Mouse (Mus musculus): Measurements from ENCODE around the gene Ptprm. TPM values are rescaled to one million over a fixed set of nuclear protein-coding genes. Genes with fewer than 3 reads are reported as not detected.
A peak's percentile ranks its signal among the peaks of the same experiment; 100 is the strongest.

The Ptprm gene
- polyA plus RNA-seq, 1 experiment from 2014 or later: 14.3 TPM

DNA sequence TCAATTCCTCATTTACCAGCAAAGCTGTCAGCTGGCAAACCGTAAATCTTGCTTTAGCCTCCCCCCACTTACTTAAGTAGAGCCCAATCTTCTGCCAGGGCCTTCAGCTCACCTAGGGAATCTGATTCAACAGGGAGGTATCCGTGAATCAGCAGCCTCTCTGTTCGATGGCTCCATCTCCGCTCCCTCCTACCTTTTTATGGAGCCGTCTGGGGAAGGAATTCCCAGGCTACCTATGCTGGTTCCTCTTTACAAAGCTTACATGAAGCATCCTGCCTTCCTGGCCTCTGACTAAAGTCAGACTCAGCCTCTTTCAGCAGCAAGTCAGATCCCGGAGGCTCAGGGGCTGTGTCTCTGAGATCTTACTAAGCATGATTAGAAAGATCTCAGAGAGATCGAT, 264.1 kb downstream of the Ptprm start:
- Histone ChIP-seq H3K27me3 (no peaks in the 10 kb centered on the region), H3K4me2 (no peak overlapping the region), H3K4me3 (no peak overlapping the region), H3K36me3 (no peaks in the 10 kb centered on the region), H3K4me1 (no peaks in the 10 kb centered on the region), H3K27ac (no peak overlapping the region), H3K9ac (no peak overlapping the region), H3K9me3 (no peaks in the 10 kb centered on the region)
- 75% methylated on average over 7 of the region's 7 CpGs for WGBS
- no peak for ATAC-seq (ENCODE audit: insufficient number of reproducible peaks, insufficient read depth, low FRiP score, low TSS enrichment, low read depth)

DNA sequence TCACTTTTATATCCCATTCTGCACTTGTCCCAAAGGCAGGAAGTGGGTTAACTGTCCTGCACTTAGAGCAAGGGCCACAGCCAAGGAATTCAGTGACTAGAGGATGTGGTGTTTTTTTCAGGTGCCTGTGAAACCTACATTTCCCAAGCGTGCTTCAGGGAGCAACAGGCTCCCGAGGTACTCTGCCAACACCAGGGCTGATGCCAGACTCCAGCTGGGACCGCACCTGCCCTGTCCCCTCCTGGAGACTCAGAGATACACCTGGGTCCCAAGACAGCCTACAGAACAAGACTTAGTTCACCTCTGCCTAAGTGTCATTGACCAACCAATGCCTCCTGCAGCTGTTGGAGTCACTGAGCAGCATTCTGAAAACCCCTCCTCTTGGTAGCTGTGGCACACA, 264.6 kb downstream of the Ptprm start:
- Histone ChIP-seq H3K9me3 (no peaks in the 10 kb centered on the region), H3K4me2 (no peak overlapping the region), H3K36me3 (no peaks in the 10 kb centered on the region), H3K4me3 (no peak overlapping the region), H3K27ac (no peak overlapping the region), H3K27me3 (no peaks in the 10 kb centered on the region), H3K9ac (no peak overlapping the region), H3K4me1 (peaks cover 5% of the 10 kb centered on the region)
- ATAC-seq (ENCODE audit: insufficient number of reproducible peaks, insufficient read depth, low FRiP score, low TSS enrichment, low read depth): no peak
- 82% methylated on average over 3 of the region's 3 CpGs for WGBS

DNA sequence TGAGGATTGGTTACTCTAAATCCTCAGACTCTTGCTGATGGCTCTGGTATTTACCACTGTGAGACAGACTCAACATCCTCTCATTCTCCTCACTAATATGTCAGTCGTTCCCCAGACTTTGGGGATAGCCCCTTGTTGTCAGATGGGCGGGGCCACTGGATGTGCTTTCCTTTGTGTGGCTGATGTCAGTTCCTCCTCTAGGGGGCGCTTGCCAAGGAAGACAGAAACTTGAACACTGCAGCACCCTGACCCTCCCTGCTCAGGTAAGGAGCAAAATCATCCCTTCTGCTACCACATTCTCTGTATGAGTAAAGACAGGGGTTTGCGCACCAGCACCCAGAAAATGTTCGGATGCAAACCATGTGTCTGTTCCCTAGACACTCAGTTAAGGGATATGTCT, 266.7 kb downstream of the Ptprm start:
- Histone ChIP-seq H3K9ac (no peak overlapping the region), H3K36me3 (no peaks in the 10 kb centered on the region), H3K27me3 (no peaks in the 10 kb centered on the region), H3K27ac (no peak overlapping the region), H3K9me3 (no peaks in the 10 kb centered on the region), H3K4me1 (peaks cover 9% of the 10 kb centered on the region), H3K4me3 (no peak overlapping the region), H3K4me2 (no peak overlapping the region)
- ATAC-seq (ENCODE audit: insufficient number of reproducible peaks, insufficient read depth, low FRiP score, low TSS enrichment, low read depth): no peak
- 58% methylated on average over 5 of the region's 5 CpGs for WGBS

DNA sequence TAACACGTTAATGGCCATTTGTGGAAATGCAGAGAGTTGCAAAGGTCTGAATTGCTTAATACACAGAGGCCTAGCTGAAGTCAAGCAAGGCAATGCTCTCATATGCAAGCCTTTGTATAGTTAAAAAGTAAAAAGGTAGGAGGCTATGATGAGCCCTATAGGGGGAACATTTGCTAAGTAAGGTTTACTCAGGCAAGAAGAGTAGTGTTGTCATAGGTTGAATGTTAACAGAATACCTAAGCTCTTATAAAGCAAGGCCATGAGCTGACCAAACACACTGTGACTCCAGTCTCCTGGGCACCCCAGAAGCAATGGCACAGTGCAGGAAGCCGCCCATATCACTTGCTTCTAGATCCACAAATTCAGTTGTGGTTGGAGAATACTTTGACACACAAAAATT, 267.4 kb downstream of the Ptprm start:
- Histone ChIP-seq H3K4me2 (no peak overlapping the region), H3K36me3 (no peaks in the 10 kb centered on the region), H3K4me1 (peaks cover 9% of the 10 kb centered on the region), H3K4me3 (no peak overlapping the region), H3K9ac (no peak overlapping the region), H3K27ac (no peak overlapping the region), H3K9me3 (no peaks in the 10 kb centered on the region), H3K27me3 (no peaks in the 10 kb centered on the region)
- ATAC-seq (ENCODE audit: insufficient number of reproducible peaks, insufficient read depth, low FRiP score, low TSS enrichment, low read depth): no peak
- 82% methylated on average over 2 of the region's 2 CpGs for WGBS

DNA sequence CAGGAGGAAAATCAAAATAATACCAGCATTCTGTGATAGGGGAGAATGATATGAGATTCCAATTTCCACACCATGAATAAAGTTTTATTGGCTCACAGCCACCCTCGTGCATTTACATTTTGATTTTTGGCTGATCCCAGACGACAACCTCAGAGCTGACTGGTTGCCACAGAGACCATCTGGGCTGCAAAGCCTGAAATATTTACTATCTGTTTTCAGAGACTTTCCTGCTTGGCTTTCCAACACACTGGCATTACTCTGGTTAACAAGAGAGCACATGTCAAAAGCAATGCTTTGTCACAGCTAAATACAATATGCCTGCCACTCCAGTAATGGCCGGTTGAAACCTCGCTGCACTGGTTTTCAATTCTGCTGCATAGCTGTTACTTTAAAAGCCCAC, 269.8 kb downstream of the Ptprm start:
- H3K27ac ChIP-seq: no peak overlapping the region
- 38% methylated on average over 4 of the region's 4 CpGs for WGBS
- peaks cover 16% of the 10 kb centered on the region for H3K4me1 ChIP-seq
- H3K4me3 ChIP-seq: no peak overlapping the region
- no peaks in the 10 kb centered on the region for H3K9me3 ChIP-seq
- H3K36me3 ChIP-seq: no peaks in the 10 kb centered on the region
- H3K4me2 ChIP-seq: no peak overlapping the region
- H3K9ac ChIP-seq: no peak overlapping the region
- no peaks in the 10 kb centered on the region for H3K27me3 ChIP-seq
- no peak for ATAC-seq (ENCODE audit: insufficient number of reproducible peaks, insufficient read depth, low FRiP score, low TSS enrichment, low read depth)

DNA sequence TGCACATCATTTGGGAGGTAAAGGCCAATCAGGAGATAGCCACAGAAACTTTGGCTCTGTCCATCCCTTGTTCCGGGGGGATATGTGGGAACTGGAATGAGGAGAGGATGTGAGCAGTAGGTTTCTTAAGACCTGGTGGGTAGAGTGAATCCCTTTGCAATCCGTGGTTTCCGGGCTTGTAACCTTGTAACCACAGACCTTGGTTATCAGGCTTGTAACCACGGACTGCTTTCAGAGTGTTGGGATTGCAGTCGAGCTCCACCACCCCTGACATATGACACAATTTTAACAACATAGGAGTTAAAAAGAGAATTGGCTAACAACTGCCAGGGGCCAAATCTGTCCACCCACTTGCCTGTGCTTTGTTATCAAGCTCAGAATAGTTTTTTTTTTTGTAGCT, 270.2 kb downstream of the Ptprm start:
- H3K4me2 ChIP-seq: no peak overlapping the region
- H3K27ac ChIP-seq: no peak overlapping the region; the same call in 1 of the 2 replicates
- H3K36me3 ChIP-seq: no peaks in the 10 kb centered on the region
- no peaks in the 10 kb centered on the region for H3K27me3 ChIP-seq
- ATAC-seq (ENCODE audit: insufficient number of reproducible peaks, insufficient read depth, low FRiP score, low TSS enrichment, low read depth): no peak
- peaks cover 20% of the 10 kb centered on the region for H3K4me1 ChIP-seq
- H3K9me3 ChIP-seq: no peaks in the 10 kb centered on the region
- no peak overlapping the region for H3K9ac ChIP-seq
- 60% methylated on average over 5 of the region's 5 CpGs for WGBS
- no peak overlapping the region for H3K4me3 ChIP-seq

DNA sequence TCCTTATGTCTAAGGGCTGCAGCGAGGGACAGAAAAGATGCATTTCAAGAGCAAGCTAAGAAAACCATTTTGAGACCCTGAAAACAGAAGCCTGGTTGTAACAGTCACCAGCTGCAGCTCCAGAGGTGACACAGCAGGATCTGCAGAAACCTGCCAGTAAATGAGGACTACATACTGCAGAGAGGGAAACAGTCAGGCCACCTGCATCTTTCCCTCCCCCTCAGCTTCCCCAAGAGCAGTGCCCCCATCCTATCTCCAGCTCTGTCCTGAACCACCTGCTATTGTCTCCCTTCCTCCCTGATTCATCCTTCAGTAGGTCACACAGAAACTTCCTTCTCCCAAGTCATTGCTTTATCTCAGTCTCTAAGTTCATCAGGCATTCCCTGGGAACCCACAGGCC, 274.7 kb downstream of the Ptprm start:
- H3K9me3 ChIP-seq: no peaks in the 10 kb centered on the region
- no peak overlapping the region for H3K9ac ChIP-seq
- H3K4me1 ChIP-seq: peaks cover 19% of the 10 kb centered on the region
- no peak for ATAC-seq (ENCODE audit: insufficient number of reproducible peaks, insufficient read depth, low FRiP score, low TSS enrichment, low read depth)
- H3K36me3 ChIP-seq: no peaks in the 10 kb centered on the region
- no peak overlapping the region for H3K27ac ChIP-seq
- H3K4me2 ChIP-seq: no peak overlapping the region
- WGBS: 76% methylated on average over 1 of the region's 1 CpGs
- no peaks in the 10 kb centered on the region for H3K27me3 ChIP-seq
- no peak overlapping the region for H3K4me3 ChIP-seq

DNA sequence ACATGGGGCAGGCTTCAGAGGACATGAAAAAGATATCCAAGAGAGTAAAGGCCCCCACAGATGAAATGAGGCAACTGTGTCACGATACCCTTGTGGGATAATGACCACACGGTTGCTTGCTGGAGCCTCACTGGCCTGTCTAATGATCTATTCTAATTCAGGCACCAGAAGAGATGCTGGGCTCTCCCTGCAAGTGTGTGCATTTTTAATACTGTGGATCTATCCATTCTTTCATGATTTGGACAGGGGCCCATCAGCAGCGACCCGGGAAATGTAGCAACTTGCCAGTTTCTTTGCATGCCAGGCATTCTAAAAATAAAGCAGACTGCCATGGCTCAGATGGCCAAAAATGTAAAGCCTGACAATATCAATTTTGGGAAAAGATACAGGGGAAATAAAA, 280.7 kb downstream of the Ptprm start:
- Histone ChIP-seq H3K4me3 (no peak overlapping the region), H3K4me1 (peaks cover 21% of the 10 kb centered on the region), H3K9ac (peak overlapping the region; percentile 11; the same call in 1 of the 2 replicates), H3K4me2 (peak overlapping the region; percentile 22), H3K9me3 (no peaks in the 10 kb centered on the region), H3K27me3 (no peaks in the 10 kb centered on the region), H3K36me3 (no peaks in the 10 kb centered on the region), H3K27ac (no peak overlapping the region)
- no peak for ATAC-seq (ENCODE audit: insufficient number of reproducible peaks, insufficient read depth, low FRiP score, low TSS enrichment, low read depth)
- 46% methylated on average over 4 of the region's 4 CpGs for WGBS

DNA sequence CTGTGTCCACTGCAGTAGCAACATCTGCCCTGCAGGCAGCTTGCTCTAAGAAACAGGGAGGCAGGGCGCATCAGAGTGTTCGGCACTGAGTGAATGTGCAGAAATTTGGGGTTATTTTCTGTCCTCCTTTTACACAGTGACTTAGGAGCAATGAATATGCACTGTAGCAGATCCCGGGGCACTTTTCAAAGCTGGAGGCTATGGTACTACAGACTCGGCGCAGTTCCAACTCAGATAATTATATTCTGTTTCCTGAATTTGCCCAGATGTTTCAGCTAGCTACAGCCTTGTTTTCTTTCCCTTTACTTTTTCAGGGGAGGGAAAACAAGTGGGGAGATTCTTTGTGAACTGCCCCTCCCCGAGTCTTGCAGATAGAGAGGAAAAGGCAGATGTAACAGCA, 281.1 kb downstream of the Ptprm start:
- Histone ChIP-seq H3K36me3 (no peaks in the 10 kb centered on the region), H3K27ac (peak overlapping the region; percentile 39; the same call in 1 of the 2 replicates), H3K4me1 (peaks cover 18% of the 10 kb centered on the region), H3K9ac (peak overlapping the region; percentile 11; the same call in 1 of the 2 replicates), H3K9me3 (no peaks in the 10 kb centered on the region), H3K4me3 (no peak overlapping the region), H3K4me2 (peak overlapping the region; percentile 22), H3K27me3 (no peaks in the 10 kb centered on the region)
- ATAC-seq (ENCODE audit: insufficient number of reproducible peaks, insufficient read depth, low FRiP score, low TSS enrichment, low read depth): no peak
- 46% methylated on average over 6 of the region's 6 CpGs for WGBS

DNA sequence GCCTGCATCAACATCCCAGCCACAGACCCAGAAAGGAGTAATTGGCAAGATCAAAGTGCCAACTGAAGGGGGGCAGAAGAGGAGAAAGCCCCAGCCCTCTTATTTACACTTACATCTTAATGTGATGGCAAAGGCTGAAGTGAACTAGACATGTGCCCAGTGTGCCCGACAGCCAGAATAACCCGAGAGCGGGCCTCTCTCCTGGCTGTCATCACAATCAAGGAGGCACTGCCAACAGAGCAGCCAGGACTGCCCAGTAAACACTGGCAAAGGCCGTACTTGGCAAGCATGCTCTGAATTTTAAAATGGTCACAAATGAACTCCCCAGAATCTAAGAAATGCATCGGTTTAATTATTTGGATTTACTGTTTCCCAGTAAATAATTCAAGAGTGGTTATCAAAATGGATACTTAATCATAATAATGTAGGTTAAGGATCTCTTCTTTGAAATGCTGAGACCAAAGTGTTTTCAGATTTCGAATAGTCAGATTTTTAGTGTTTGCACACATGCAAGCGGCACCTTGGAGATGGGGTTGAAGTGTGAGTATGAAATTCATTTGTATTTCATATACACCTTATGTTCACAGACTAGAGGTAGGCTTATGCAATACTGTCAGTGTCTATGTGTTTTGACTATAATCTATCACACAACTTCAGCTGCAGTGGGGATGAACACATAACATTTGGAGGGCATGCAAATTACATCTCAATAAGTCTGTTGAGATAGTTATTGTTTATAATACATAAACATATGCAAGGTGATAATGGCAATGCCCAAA, 282.8 kb downstream of the Ptprm start:
- Histone ChIP-seq H3K27ac (no peak overlapping the region), H3K9me3 (no peaks in the 10 kb centered on the region), H3K4me1 (peaks cover 18% of the 10 kb centered on the region), H3K27me3 (no peaks in the 10 kb centered on the region), H3K4me3 (no peak overlapping the region), H3K36me3 (no peaks in the 10 kb centered on the region), H3K4me2 (no peak overlapping the region), H3K9ac (no peak overlapping the region)
- 90% methylated on average over 7 of the region's 7 CpGs for WGBS
- no peak for ATAC-seq (ENCODE audit: insufficient number of reproducible peaks, insufficient read depth, low FRiP score, low TSS enrichment, low read depth)

DNA sequence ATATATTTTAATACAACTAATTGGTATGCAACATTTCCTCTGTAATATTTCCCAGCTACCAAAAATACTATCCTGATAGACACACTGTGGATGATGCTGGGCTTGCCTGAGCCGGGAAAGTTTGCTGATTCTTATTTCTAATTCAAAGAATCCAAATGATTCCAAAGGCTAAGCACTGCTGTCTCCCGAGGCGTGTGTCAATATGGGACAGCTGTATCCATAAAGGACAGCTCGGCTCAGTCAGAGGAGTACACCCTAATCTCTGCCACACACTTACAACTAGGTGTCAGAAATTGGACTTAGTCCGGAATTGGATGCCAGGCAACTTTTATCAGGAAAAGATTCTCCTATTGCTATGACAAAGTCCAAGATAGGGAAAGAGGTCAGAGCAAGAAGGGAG, 290.6 kb downstream of the Ptprm start:
- Histone ChIP-seq H3K4me1 (no peaks in the 10 kb centered on the region), H3K9me3 (no peaks in the 10 kb centered on the region), H3K4me3 (no peak overlapping the region), H3K9ac (no peak overlapping the region), H3K27ac (no peak overlapping the region), H3K27me3 (no peaks in the 10 kb centered on the region), H3K36me3 (no peaks in the 10 kb centered on the region), H3K4me2 (no peak overlapping the region)
- ATAC-seq (ENCODE audit: insufficient number of reproducible peaks, insufficient read depth, low FRiP score, low TSS enrichment, low read depth): no peak
- 83% methylated on average over 5 of the region's 5 CpGs for WGBS

DNA sequence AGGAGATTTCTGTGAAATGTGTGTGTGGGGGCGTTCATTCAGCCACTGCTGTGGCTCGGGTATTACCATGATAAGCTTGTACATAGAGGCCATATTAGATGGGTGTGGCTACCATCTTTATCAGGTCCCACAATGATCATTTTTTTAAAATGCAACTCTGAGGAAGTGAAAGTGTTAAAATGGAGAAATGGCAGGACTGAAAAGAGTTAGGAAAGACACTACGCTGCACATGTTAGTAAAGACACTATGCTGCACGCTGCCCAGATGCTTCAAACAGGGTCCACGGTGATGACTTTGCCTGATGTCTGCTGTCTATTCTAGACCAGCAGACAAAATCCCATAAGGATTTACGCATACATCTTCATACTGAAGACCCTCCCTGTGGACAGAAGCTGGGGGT, 298.6 kb downstream of the Ptprm start:
- H3K27ac ChIP-seq: no peak overlapping the region
- no peak for ATAC-seq (ENCODE audit: insufficient number of reproducible peaks, insufficient read depth, low FRiP score, low TSS enrichment, low read depth)

More for the DNA sequence above, 298.6 kb downstream of the Ptprm start:
- H3K4me2 ChIP-seq: no peak overlapping the region
- no peaks in the 10 kb centered on the region for H3K9me3 ChIP-seq
- no peak overlapping the region for H3K9ac ChIP-seq
- 0 out of 2 replicates have a peak, but pooled peaks cover 3% of the 10 kb centered on the region for H3K4me1 ChIP-seq
- no peak overlapping the region for H3K4me3 ChIP-seq
- no peaks in the 10 kb centered on the region for H3K36me3 ChIP-seq
- H3K27me3 ChIP-seq: no peaks in the 10 kb centered on the region
- 90% methylated on average over 6 of the region's 6 CpGs for WGBS

Measured in embryonic facial prominence, embryonic 13.5 days (tissue).